Mouse (Mus musculus) midbrain, embryonic 10.5 days (tissue): ENCODE measurements around the gene Agap1. TPM values are rescaled to one million over a fixed set of nuclear protein-coding genes. Genes with fewer than 3 reads are reported as not detected.
A peak's percentile ranks its signal among the peaks of the same experiment; 100 is the strongest.

Experiments
- DNase-seq: peaks from one replicate; pipeline ENCODE4 v3.0.0-alpha.2; 2017; ENCODE audit warnings: low spot score
- H3K27ac ChIP-seq: fragments of 300-500 bp; sonication (generic); replicated peaks from 2 replicates; pipeline ENCODE4 v1.5.1; 2016; ENCODE audit warnings: mild to moderate bottlenecking
- H3K27me3 ChIP-seq: fragments of 300-500 bp; sonication (generic); 2 replicates; pipeline ENCODE4 v1.6.1; 2016; ENCODE audit warnings: low read depth, mild to moderate bottlenecking; ENCODE audit not compliant: poor library complexity, severe bottlenecking
- H3K36me3 ChIP-seq: fragments of 300-500 bp; sonication (generic); 2 replicates; pipeline ENCODE4 v1.6.1; 2016; ENCODE audit warnings: mild to moderate bottlenecking, moderate library complexity
- H3K4me1 ChIP-seq: fragments of 300-500 bp; sonication (generic); 2 replicates; pipeline ENCODE4 v1.6.1; 2016
- H3K4me3 ChIP-seq: fragments of 300-500 bp; sonication (generic); 2 replicates; pipeline ENCODE4 v1.5.1; 2016; ENCODE audit warnings: mild to moderate bottlenecking, moderate library complexity
- H3K9me3 ChIP-seq: fragments of 300-500 bp; sonication (generic); replicated peaks from 2 replicates; pipeline ENCODE4 v1.6.1; 2016; ENCODE audit warnings: mild to moderate bottlenecking
- WGBS: fragments of 180-500 bp; shearing (Covaris S2); methylation state at CpG from one replicate; pipeline ENCODE4 v1.1.7; 2016; 5-methylcytosine and 5-hydroxymethylcytosine counted together
- polyA plus RNA-seq: library from polyadenylated mRNA; unstranded; fragments of >200 nt; fragmentation: Nextera tagmentation; extraction: Ambion mirVana; gene quantifications from 2 replicates; pipeline ENCODE4 v1.2.1, GENCODE M21; 2016

Agap1 gene
- polyA plus RNA-seq, 1 experiment from 2014 or later, result 16.6 TPM

DNA sequence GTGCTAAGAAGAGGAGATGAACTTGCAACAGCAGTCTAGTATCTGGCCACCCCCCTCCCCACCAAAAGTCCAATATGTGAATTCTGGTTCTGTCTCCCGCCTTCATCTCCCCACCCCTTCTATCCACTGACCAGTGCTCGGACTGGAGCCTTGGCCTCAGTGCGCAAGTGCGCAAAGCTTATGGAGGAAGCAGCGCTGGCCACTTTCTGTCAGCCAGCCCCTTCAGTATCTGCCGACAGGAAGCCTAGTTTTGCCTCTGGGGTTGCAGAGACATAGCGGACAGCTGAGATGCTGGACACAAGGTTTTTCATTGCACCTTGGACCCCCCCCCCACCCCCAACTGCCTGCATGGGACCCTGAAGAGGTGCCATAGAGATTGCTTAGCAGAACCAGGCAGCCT is 467.7 kb downstream of the Agap1 start:
- peak overlapping the region; percentile 48 for H3K4me3 ChIP-seq
- peaks cover 100% of the 10 kb centered on the region for H3K27me3 ChIP-seq
- peaks cover 8% of the 10 kb centered on the region; the same call in 1 of the 2 replicates for H3K9me3 ChIP-seq
- H3K4me1 ChIP-seq, result peaks cover 55% of the 10 kb centered on the region
- no peaks in the 10 kb centered on the region for H3K36me3 ChIP-seq
- WGBS, result 2% methylated on average over 7 of the region's 7 CpGs
- H3K27ac ChIP-seq, result peak overlapping the region; percentile 49; the same call in 1 of the 2 replicates
- peak; percentile 61 for DNase-seq

DNA sequence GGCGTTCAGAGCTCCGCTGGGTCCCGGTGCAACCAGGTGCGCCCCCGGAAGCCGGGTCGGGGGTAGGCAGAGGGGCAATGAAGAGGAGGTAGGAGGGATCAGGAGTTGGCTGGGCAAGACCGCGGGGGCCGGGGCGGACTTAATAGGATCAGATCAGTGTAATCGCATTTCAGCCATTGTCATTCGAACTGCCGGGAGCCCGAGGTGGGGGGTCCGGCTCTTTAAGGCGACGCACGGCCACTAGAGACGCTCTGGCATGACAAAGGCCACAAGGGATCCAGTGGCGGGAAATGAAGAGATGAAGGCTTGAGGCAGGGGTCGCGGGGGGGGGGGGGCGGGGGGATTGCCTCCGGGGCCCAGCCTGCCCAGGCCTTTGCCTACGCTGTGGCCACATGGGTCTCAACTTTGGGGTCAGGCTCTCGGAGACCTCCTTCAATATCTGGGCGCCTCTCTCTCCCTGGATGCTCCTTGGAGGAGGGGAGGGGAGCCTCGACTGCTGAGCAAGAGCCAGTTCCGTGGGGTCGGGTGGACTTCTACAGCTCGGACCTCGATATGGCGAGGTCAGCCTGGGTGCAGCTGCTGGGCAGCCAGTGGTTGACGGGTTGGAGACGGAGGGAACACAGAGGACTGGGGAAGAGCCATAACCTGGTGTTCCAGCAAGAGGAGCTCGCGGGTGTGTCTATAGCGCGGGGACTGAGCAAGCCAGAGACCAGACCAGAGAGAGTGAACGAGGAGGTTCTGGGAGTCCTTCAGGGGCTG is 468.5 kb downstream of the Agap1 start:
- H3K27me3 ChIP-seq, result peaks cover 100% of the 10 kb centered on the region
- WGBS, result 1% methylated on average over 41 of the region's 41 CpGs
- H3K9me3 ChIP-seq, result peaks cover 8% of the 10 kb centered on the region; the same call in 1 of the 2 replicates
- peak overlapping the region; percentile 49 for H3K27ac ChIP-seq
- peak overlapping the region; percentile 48 for H3K4me3 ChIP-seq
- H3K4me1 ChIP-seq, result peaks cover 59% of the 10 kb centered on the region
- H3K36me3 ChIP-seq, result no peaks in the 10 kb centered on the region
- peak; percentile 83 for DNase-seq

DNA sequence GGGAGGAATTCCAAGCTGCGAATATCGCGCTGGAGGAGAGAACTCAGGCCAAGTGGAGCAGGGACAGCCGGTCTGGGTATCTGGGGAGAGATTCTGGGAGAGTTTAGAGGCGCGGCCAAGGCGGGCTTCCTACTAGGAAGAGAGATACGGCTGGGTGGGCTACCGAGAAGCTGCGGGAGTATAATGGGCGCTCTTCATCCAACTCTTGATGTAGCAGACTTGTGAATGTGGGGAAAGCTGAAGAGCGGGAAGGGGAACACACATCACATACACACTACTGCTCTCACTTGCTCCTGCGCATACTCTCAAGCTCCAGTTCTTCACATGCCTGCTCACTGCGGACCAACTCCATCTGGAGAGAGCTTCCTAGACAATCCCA is 469.0 kb downstream of the Agap1 start:
- peak overlapping the region; percentile 49; the same call in 1 of the 2 replicates for H3K27ac ChIP-seq
- H3K36me3 ChIP-seq, result no peaks in the 10 kb centered on the region
- WGBS, result 5% methylated on average over 14 of the region's 14 CpGs
- H3K27me3 ChIP-seq, result peaks cover 100% of the 10 kb centered on the region
- H3K4me1 ChIP-seq, result peaks cover 62% of the 10 kb centered on the region
- peak overlapping the region; percentile 48 for H3K4me3 ChIP-seq
- peaks cover 5% of the 10 kb centered on the region; the same call in 1 of the 2 replicates for H3K9me3 ChIP-seq
- no peak for DNase-seq

DNA sequence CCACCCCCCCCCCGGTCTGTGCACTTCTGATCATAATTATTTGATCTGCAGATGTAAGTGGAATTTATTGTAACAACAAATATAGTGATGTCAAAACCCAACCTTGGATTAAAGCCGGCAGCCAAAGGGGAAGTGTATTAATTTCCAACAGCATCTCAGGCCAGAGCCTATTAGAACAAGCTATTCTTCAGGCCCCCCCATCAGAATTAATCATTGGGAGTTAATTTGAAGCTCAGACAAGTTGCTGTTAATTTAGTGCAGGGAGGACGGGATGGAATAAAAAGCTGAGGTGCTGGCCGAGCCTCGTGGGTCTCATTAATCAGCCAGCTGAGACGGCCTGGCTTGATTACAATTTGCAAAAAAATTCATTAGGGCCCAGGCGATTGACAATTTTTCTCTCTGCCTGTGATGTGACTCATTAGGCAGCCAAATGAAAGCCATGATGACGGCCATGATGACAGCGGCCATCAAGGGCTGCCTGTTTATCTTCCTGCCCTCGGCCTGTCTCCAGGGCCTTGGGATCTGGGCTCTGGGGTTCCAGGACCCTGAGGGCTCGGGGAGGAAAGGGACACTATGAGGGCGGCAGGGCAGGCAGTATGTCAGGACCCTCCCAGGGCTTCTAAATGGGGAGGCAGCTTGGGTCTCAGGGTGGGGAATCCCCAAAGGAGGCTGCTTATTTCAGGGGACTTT is 471.0 kb downstream of the Agap1 start:
- 9% methylated on average over 12 of the region's 12 CpGs for whole genome bisulfite sequencing
- no peak for DNase-seq
- Histone ChIP-seq H3K36me3 (no peaks in the 10 kb centered on the region), H3K9me3 (no peaks in the 10 kb centered on the region), H3K4me3 (no peak overlapping the region), H3K4me1 (peaks cover 83% of the 10 kb centered on the region), H3K27me3 (peaks cover 100% of the 10 kb centered on the region), H3K27ac (no peak overlapping the region)

DNA sequence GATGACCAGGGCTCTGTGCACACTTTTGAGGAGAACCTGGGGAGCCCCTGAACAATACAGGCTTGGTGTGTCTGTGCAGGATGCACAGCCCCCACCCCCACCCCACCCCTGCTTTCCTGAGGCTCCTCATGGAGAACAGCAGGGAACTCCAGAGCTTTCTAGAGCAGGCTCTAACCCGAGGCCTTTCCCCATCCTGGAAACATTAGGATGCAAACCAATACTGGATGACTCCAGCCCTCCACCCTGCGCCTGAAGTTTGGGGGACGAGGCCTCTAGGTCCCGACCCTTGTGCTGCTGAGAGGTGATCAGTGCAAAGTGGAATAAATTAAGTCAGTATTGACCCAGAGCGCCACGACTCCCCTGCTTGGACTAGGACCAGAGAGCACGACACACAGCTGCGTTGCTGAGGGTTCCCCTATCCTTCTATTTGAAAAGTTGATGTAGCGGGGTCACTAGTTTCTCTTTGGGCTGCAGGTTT is 472.0 kb downstream of the Agap1 start:
- 2% methylated on average over 9 of the region's 9 CpGs for WGBS
- no peak for DNase-seq
- Histone ChIP-seq H3K27me3 (peaks cover 100% of the 10 kb centered on the region), H3K36me3 (no peaks in the 10 kb centered on the region), H3K4me3 (peak overlapping the region; percentile 42), H3K27ac (no peak overlapping the region), H3K4me1 (peaks cover 90% of the 10 kb centered on the region), H3K9me3 (no peaks in the 10 kb centered on the region)

DNA sequence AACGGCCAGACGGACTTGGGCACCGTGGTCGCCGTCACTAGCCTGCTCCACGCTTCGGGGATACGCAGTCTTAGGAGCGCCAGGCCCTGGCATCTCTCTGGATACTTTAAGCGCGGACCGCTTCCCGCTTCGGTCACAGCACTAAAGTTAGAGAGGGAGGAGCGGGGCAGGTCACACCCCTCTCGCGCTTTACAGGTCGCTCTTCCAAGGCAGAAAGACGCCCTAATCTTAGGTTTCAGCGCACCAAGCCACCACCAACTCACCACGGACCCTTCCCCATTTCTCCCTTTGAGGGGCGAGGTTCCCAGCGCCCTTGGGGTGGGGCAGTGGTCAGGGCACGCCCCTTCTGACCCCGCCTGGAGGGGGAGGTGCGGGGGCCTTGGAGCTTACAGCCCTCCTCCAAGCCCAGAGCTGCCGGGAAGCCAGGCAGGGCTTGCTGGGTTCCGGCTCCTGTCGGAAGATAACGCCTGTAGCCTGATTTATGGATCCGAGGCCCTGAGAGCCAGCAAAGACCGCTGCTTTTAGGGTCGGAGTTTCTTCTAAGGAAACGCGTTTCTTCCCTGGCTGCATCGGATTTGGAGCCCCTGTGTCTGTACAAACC is 472.6 kb downstream of the Agap1 start:
- H3K4me1 ChIP-seq, result peaks cover 90% of the 10 kb centered on the region
- WGBS, result under 1% methylated on average over 36 of the region's 36 CpGs
- peak overlapping the region; percentile 42 for H3K4me3 ChIP-seq

DNA sequence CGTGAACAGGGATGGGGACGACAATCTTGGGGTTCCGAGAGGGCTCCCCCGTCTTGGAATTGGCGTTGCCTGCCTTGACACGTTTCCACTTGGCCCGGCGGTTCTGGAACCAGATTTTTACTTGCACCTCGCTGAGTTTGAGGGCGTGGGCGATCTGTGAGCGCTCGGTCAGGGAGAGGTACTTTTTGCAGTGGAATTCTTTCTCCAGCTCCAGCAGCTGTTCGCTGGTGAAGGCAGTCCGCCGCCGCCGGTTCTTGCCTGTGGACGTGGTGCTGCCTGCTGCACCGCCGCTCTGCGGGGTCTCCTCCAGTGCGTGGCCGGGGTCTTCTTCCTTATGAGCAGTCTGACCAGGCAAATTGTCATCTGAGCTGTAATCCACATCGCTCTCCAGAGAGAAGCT is 474.1 kb downstream of the Agap1 start:
- no peaks in the 10 kb centered on the region for H3K9me3 ChIP-seq
- no peak overlapping the region for H3K27ac ChIP-seq
- H3K36me3 ChIP-seq, result no peaks in the 10 kb centered on the region
- peaks cover 100% of the 10 kb centered on the region for H3K27me3 ChIP-seq
- H3K4me3 ChIP-seq, result peak overlapping the region; percentile 63
- H3K4me1 ChIP-seq, result peaks cover 88% of the 10 kb centered on the region
- 3% methylated on average over 25 of the region's 25 CpGs for WGBS
- peak; percentile 49 for DNase-seq

More for the DNA sequence above, 472.6 kb downstream of the Agap1 start:
- Histone ChIP-seq H3K27ac (no peak overlapping the region), H3K27me3 (peaks cover 100% of the 10 kb centered on the region), H3K36me3 (no peaks in the 10 kb centered on the region), H3K9me3 (no peaks in the 10 kb centered on the region)
- peak; percentile 52 for DNase-seq

DNA sequence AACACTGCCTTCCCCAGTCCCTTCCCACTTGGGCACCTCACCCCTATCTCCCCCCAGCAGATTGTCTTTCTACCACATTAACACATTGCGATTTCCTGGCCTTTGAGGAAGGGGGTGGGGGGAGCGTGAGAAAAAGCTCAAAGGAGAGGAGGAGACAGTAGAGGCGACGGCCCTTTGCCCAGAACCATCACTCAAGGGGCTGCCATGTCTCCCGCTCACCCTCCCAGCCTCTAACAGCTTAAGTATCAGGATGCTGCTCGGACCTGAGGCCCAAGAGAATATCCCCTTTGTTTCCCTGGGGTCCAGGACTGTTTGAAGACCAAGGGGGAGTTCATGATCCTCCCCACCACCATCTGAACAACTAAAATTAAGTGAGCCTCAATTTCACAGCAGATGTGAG is 474.6 kb downstream of the Agap1 start:
- Histone ChIP-seq H3K4me3 (peak overlapping the region; percentile 63), H3K9me3 (no peaks in the 10 kb centered on the region), H3K4me1 (peaks cover 88% of the 10 kb centered on the region), H3K27ac (no peak overlapping the region), H3K27me3 (peaks cover 100% of the 10 kb centered on the region), H3K36me3 (no peaks in the 10 kb centered on the region)
- WGBS, result under 1% methylated on average over 6 of the region's 6 CpGs
- DNase-seq, result peak; percentile 45

DNA sequence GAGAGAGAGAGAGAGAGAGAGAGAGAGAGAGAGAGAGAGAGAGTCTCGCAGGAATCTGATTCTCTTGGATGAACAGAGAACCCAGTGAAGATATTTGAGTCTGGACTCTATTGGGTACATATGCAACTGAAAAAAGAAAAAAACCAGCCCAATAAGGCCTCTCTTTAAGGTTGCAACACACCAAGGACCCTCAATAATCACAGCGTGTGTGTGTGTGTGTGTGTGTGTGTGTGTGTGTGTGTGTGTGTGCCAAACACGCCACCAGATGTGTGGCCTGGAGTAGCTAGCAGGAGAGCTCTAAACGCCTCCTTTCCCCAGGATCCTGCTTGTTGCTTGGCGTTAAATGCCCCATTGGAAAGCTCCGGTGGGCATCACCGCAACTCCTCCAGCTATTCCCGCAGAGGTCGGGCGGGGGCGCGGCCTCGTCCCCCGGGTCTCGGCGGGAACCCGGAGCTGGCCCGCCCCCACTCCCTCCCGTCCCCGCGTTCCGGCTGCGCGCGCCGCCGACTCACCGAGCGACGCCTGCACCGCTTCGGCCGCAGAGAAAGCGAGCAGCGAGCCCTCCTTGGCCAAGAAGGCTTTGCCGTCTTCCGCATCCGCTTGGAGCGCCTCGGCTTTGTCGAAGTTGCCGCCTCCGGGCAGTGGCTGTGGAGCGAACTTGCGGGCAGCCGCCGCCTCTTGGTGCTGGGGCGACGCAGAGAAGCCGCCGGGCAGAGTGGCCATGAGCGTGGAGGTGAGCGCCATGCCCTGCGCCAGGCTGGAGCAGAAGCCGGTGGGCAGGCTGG is 475.3 kb downstream of the Agap1 start:
- H3K9me3 ChIP-seq, result no peaks in the 10 kb centered on the region
- peak overlapping the region; percentile 81 for H3K27ac ChIP-seq
- peak; percentile 71 for DNase-seq
- H3K36me3 ChIP-seq, result no peaks in the 10 kb centered on the region
- H3K4me3 ChIP-seq, result peak overlapping the region; percentile 63
- peaks cover 92% of the 10 kb centered on the region for H3K4me1 ChIP-seq
- under 1% methylated on average over 54 of the region's 55 CpGs for WGBS
- peaks cover 100% of the 10 kb centered on the region for H3K27me3 ChIP-seq

DNA sequence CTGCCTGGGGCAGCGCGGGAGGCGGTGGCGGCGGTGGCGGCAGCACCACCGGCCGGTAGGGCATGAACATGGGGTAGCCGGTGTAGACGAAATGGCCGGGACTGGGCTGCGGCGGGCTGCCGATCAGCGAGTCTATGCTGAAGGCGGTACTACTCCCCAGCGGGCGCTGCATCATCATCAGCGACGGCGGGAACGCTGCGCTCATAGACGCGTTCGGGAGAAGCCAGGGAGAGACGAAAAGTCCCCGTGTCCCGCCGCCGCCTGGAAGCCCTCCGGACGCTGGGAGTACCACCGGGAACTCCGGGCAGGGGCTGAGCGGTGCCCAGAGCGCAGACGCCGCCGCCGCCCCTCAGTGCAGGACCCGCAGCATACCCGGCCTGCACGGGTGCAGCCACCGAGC is 475.9 kb downstream of the Agap1 start:
- peak overlapping the region; percentile 81 for H3K27ac ChIP-seq
- no peak for DNase-seq
- H3K36me3 ChIP-seq, result no peaks in the 10 kb centered on the region
- peak overlapping the region; percentile 63 for H3K4me3 ChIP-seq
- peaks cover 100% of the 10 kb centered on the region for H3K27me3 ChIP-seq
- WGBS, result under 1% methylated on average over 45 of the region's 45 CpGs
- no peaks in the 10 kb centered on the region for H3K9me3 ChIP-seq
- peaks cover 92% of the 10 kb centered on the region for H3K4me1 ChIP-seq

DNA sequence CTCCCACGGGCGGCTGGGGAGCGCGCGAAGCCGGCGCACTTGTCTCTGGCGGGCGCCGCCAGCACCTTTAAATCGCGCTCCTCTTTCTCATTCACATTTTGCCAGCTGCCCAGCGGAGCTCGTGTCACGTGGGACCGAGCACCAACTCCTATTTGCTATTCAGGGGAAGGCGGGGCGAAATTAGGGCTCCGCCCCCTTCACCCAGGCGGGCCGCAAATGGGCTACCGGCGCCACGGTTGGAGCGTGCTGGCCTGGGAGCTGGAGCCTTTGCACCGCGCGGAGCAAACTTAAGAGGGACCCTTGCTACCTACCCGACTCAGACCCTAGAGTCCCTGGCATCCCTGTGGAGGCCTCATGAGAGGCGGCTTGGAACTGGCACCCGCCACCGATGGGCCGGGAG is 476.5 kb downstream of the Agap1 start, which contains the start of gene Gbx2:
TSS of gene Gbx2 (minus strand) at position 60 of the 400 bp plus-strand sequence.
- WGBS, result under 1% methylated on average over 33 of the region's 33 CpGs
- H3K4me1 ChIP-seq, result peaks cover 92% of the 10 kb centered on the region

DNA sequence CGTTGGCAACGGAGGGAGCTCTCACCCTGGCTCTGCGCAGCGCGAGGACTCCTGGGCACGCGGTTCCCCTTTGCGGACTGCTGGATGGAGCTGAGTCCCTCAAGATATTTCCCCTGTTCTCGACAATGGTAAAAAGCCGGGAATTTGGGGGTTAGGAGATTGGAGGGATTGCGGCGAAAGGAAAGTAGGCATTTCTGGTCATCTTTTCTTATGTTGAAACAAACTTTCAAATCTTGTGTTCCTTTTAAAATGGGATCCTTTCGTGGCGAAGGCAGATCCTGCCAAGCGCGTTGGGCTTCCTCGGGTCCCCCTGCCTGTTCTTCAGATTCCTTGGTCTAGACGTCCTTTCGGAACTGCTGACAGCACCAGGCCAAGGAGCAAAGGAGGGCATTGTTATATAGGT is 477.4 kb downstream of the Agap1 start:
- no peaks in the 10 kb centered on the region for H3K9me3 ChIP-seq
- H3K4me1 ChIP-seq, result peaks cover 90% of the 10 kb centered on the region
- peak overlapping the region; percentile 63 for H3K4me3 ChIP-seq
- H3K27ac ChIP-seq, result no peak overlapping the region
- peaks cover 100% of the 10 kb centered on the region for H3K27me3 ChIP-seq
- DNase-seq, result peak; percentile 47
- H3K36me3 ChIP-seq, result no peaks in the 10 kb centered on the region
- WGBS, result 2% methylated on average over 19 of the region's 19 CpGs

More for the DNA sequence above, 476.5 kb downstream of the Agap1 start, which contains the start of gene Gbx2:
- peak; percentile 90 for DNase-seq
- Histone ChIP-seq H3K27ac (peak within 1 kb of the TSS; percentile 81), H3K27me3 (peaks cover 100% of the 10 kb centered on the region), H3K36me3 (no peaks in the 10 kb centered on the region), H3K9me3 (no peaks in the 10 kb centered on the region), H3K4me3 (peak within 1 kb of the TSS; percentile 63)
